In the genomic region with DNA sequence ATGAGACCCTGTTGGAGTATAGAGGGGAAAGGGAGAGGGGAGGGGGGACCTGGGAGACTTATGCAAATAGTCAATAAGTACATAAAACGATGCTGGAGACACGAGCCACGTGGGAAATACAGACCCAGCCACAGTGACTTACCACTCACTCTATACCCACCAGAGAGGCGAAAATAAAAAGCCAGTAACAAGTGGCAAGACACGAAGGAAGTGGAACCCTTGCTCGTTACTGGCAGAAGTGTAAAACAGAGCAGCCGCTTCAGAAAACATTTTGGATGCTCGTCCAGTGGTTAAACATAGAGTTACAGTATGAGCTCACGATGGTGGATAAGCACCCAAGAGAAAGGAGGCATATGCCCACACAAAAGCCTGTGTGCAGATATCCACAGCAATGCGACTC, we compare ENCODE assay signal across 30 mouse cellular contexts.
"Had no signal": no experiment of that assay in that cellular context is flagged by ENCODE, and none has a peak within 500 bp of the region (broad histone marks: within the 10 kb centered on the region; RNA-seq: fewer than 3 reads in every experiment).

No protein-coding gene starts in this region.

- H3K27me3 ChIP-seq: limb, embryonic 12.5 days; limb, embryonic 15.5 days; liver, embryonic 12.5 days; liver, embryonic 13.5 days; liver, embryonic 15.5 days; lung, embryonic 15.5 days; midbrain, embryonic 13.5 days; midbrain, embryonic 15.5 days; neural tube, embryonic 12.5 days had no signal

- H3K4me1 ChIP-seq: limb, embryonic 10.5 days; limb, embryonic 12.5 days; limb, embryonic 13.5 days; limb, embryonic 15.5 days; liver, embryonic 12.5 days; liver, embryonic 13.5 days; liver, embryonic 15.5 days; lung, embryonic 15.5 days; megakaryocyte, embryonic 14.5 days; midbrain, embryonic 10.5 days; midbrain, embryonic 12.5 days; midbrain, embryonic 13.5 days; midbrain, embryonic 15.5 days; neural tube, embryonic 12.5 days had no signal

- H3K36me3 ChIP-seq: limb, embryonic 10.5 days; limb, embryonic 12.5 days; limb, embryonic 13.5 days; limb, embryonic 15.5 days; liver, embryonic 12.5 days; liver, embryonic 13.5 days; liver, embryonic 15.5 days; lung, embryonic 15.5 days; midbrain, embryonic 10.5 days; midbrain, embryonic 12.5 days; midbrain, embryonic 13.5 days; midbrain, embryonic 15.5 days; neural tube, embryonic 12.5 days had no signal

- H3K4me3 ChIP-seq: limb, embryonic 10.5 days; limb, embryonic 12.5 days; limb, embryonic 13.5 days; limb, embryonic 15.5 days; liver, embryonic 12.5 days; liver, embryonic 13.5 days; liver, embryonic 15.5 days; lung, embryonic 15.5 days; megakaryocyte, embryonic 14.5 days; midbrain, embryonic 10.5 days; midbrain, embryonic 12.5 days; midbrain, embryonic 13.5 days; midbrain, embryonic 15.5 days; myocyte; neural tube, embryonic 12.5 days had no signal

- ATAC-seq: liver, embryonic 12.5 days; liver, postnatal 0 days; lung, postnatal 0 days; midbrain, embryonic 13.5 days; midbrain, embryonic 15.5 days; midbrain, embryonic 16.5 days had no signal

- H3K9ac ChIP-seq: limb, embryonic 12.5 days; limb, embryonic 13.5 days; limb, embryonic 15.5 days; liver, embryonic 12.5 days; liver, embryonic 13.5 days; liver, embryonic 14.5 days; liver, embryonic 15.5 days; liver, postnatal 0 days; lung, embryonic 14.5 days; lung, embryonic 15.5 days; midbrain, embryonic 12.5 days; midbrain, embryonic 13.5 days; midbrain, embryonic 15.5 days; neural tube, embryonic 12.5 days had no signal

- H3K27ac ChIP-seq: limb, embryonic 10.5 days; limb, embryonic 12.5 days; limb, embryonic 13.5 days; limb, embryonic 15.5 days; liver, embryonic 12.5 days; liver, embryonic 13.5 days; liver, embryonic 14.5 days; liver, embryonic 15.5 days; lung, embryonic 15.5 days; macrophage; midbrain, embryonic 10.5 days; midbrain, embryonic 12.5 days; midbrain, embryonic 13.5 days; midbrain, embryonic 15.5 days; neural tube, embryonic 12.5 days had no signal

- H3K9me3 ChIP-seq: limb, embryonic 10.5 days; limb, embryonic 12.5 days; limb, embryonic 13.5 days; limb, embryonic 15.5 days; liver, embryonic 12.5 days; liver, embryonic 13.5 days; liver, embryonic 15.5 days; lung, embryonic 15.5 days; megakaryocyte, embryonic 14.5 days; midbrain, embryonic 10.5 days; midbrain, embryonic 12.5 days; midbrain, embryonic 13.5 days; midbrain, embryonic 15.5 days; neural tube, embryonic 12.5 days had no signal

- DNase-seq: left cerebral cortex, postnatal 4 days; liver; liver, embryonic 13.5 days; liver, postnatal 0 days; lung, adult 18-20 months; lung, adult 2 months; lung, embryonic 14.5 days; lung, postnatal 10 days; lung, postnatal 14 days; lung, postnatal 36 days; lung, postnatal 4 days had no signal

- H3K4me2 ChIP-seq: limb, embryonic 12.5 days; limb, embryonic 13.5 days; limb, embryonic 15.5 days; liver, embryonic 11.5 days; liver, embryonic 12.5 days; liver, embryonic 13.5 days; liver, embryonic 15.5 days; lung, embryonic 14.5 days; lung, embryonic 15.5 days; midbrain, embryonic 12.5 days; midbrain, embryonic 13.5 days; midbrain, embryonic 15.5 days; neural tube, embryonic 12.5 days had no signal
